ENCODE assay signal across 8 mouse cellular contexts in genomic region chr2:181186635-181187034, GRCm38 (mm10). TPM values are rescaled to one million over a fixed set of nuclear protein-coding genes. Genes with fewer than 3 reads are reported as not detected.
A peak's percentile ranks its signal among the peaks of the same experiment; 100 is the strongest.
DNase-seq lines count a peak whose midpoint lies in the region; ATAC-seq and TF ChIP-seq lines count a peak whose summit lies in the region.

No protein-coding gene starts in this region.

- peak; percentile 86 for DNase-seq in ES-E14 (ENCODE audit: low read depth, low spot score)
- DNase-seq in cerebellum, adult 11-12 months, result peak; percentile 86
- DNase-seq in heart, postnatal 36 days, result peak; percentile 85 to 86
- DNase-seq in layer of hippocampus, adult 8-10 months (ENCODE audit: low spot score in 2 of 2), result peak; percentile 79 to 92
- peak; percentile 70 for DNase-seq in ovary, adult 18-20 months (ENCODE audit: low spot score)
- peak; percentile 87 for DNase-seq in thymus, postnatal 0 days (ENCODE audit: low spot score)

- peak overlapping the region; percentile 84 for H3K9ac ChIP-seq in ES-E14 (ENCODE audit: insufficient read depth, low read depth, low read length, poor library complexity, severe bottlenecking)
- peak overlapping the region; percentile 99 for H3K9ac ChIP-seq in forebrain, embryonic 15.5 days (replicated peaks)
- peak overlapping the region; percentile 44 for H3K9ac ChIP-seq in lung, embryonic 15.5 days

- H3K27me3 ChIP-seq in forebrain, embryonic 15.5 days, result no peaks in the 10 kb centered on the region
- no peaks in the 10 kb centered on the region for H3K27me3 ChIP-seq in lung, embryonic 15.5 days

- H3K4me1 ChIP-seq in ES-E14 (ENCODE audit: control insufficient read depth in 2 of 2, insufficient read depth in 2 of 2, low read length in 2 of 2, poor library complexity in 1 of 2), result peaks cover 2 to 4% of the 10 kb centered on the region in 2 experiments; a peak in 2 of 4 replicates
- peaks cover 16% of the 10 kb centered on the region for H3K4me1 ChIP-seq in forebrain, embryonic 15.5 days
- H3K4me1 ChIP-seq in lung, embryonic 15.5 days, result peaks cover 10% of the 10 kb centered on the region

- peak overlapping the region; percentile 74 for H3K4me2 ChIP-seq in forebrain, embryonic 15.5 days (replicated peaks)
- H3K4me2 ChIP-seq in lung, embryonic 15.5 days, result peak overlapping the region; percentile 93

- intact Hi-C loops in heart, postnatal 36 days (cut with DNase I), result loop anchor here (1.0 to 5.0 kb wide), 4 partner anchors 102 to 411 kb away; partner anchors contain the start of genes Gmeb2, Rtel1 and Samd10

- H3K27ac ChIP-seq in ES-E14 (ENCODE audit: insufficient read depth, low read depth, low read length, poor library complexity, severe bottlenecking), result peak overlapping the region; percentile 92
- H3K27ac ChIP-seq in forebrain, embryonic 15.5 days (replicated peaks), result peak overlapping the region; percentile 96
- peak overlapping the region; percentile 96 for H3K27ac ChIP-seq in lung, embryonic 15.5 days

- WGBS in forebrain, embryonic 15.5 days, result under 1% methylated on average over 14 of the region's 14 CpGs
- under 1% methylated on average over 14 of the region's 14 CpGs for WGBS in lung, embryonic 15.5 days

- H3K9me3 ChIP-seq in ES-E14 (ENCODE audit: control insufficient read depth, insufficient read depth, low read depth, low read length), result no peaks in the 10 kb centered on the region
- H3K9me3 ChIP-seq in forebrain, embryonic 15.5 days, result no peaks in the 10 kb centered on the region
- H3K9me3 ChIP-seq in lung, embryonic 15.5 days, result no peaks in the 10 kb centered on the region

- H3K36me3 ChIP-seq in ES-E14 (ENCODE audit: control insufficient read depth, insufficient read depth, low read length, poor library complexity, severe bottlenecking), result peaks cover 6% of the 10 kb centered on the region; the same call in 1 of the 2 replicates
- H3K36me3 ChIP-seq in forebrain, embryonic 15.5 days, result peaks cover 11% of the 10 kb centered on the region
- H3K36me3 ChIP-seq in lung, embryonic 15.5 days, result 0 out of 2 replicates have a peak, but pooled peaks cover 3% of the 10 kb centered on the region

- peak; percentile 87 for ATAC-seq in forebrain, embryonic 15.5 days (replicated peaks)
- peak; percentile 77 for ATAC-seq in lung, embryonic 15.5 days (ENCODE audit: borderline replicate concordance, extremely low read depth, low FRiP score, low TSS enrichment)

- peak overlapping the region; percentile 74 to 81 for H3K4me3 ChIP-seq in ES-E14 (ENCODE audit: insufficient read depth in 1 of 2, low read depth in 1 of 2, low read length in 2 of 2, poor library complexity in 1 of 2, severe bottlenecking in 1 of 2)
- peak overlapping the region; percentile 88 for H3K4me3 ChIP-seq in forebrain, embryonic 15.5 days
- peak overlapping the region; percentile 83 for H3K4me3 ChIP-seq in lung, embryonic 15.5 days

- in situ Hi-C loops in ES-E14 (cut with MboI; ENCODE audit: low sequenced_read_pairs in 2 of 2, unreplicated experiment in 2 of 2), result no loop called here

TF ChIP-seq in ES-E14, 5 proteins besides CTCF, POLR2A, EP300 and RAD21:
- TF ChIP-seq HCFC1 (IDR thresholded peaks at IDR 0.05; ENCODE audit: borderline replicate concordance, insufficient read depth, low read length), result 0 out of 2 replicates have a peak, but pooled peaks have one; percentile 40
- peak; percentile 86 for TF ChIP-seq ZC3H11A (IDR thresholded peaks at IDR 0.05; ENCODE audit: borderline replicate concordance, low read depth, low read length)
- TF ChIP-seq CHD2 (IDR thresholded peaks at IDR 0.05; ENCODE audit: low read depth, low read length), result no peak
- TF ChIP-seq ZNF384 (IDR thresholded peaks at IDR 0.05; ENCODE audit: low read depth, low read length), result no peak

RNA-seq across cellular contexts. Expression of gene Ppdpf, which starts 0.4 kb away (rescaled TPM):
- total RNA-seq in ES-E14 (2012; rRNA removed), result 67.1 and 71.8 TPM in 2 replicates
- 512 and 520 TPM in 2 replicates for polyA plus RNA-seq in forebrain, embryonic 15.5 days (2015; fragmentation: Nextera tagmentation; extraction: Ambion mirVana)
- 10 to 100 TPM; 49.4 to 52.6 TPM for total RNA-seq in heart, postnatal 36 days (2021)
- 10 to 100 TPM; 70.7 to 91.8 (median 77.8) TPM for total RNA-seq in layer of hippocampus, adult 8-10 months (2022)
- 317 and 334 TPM in 2 replicates for polyA plus RNA-seq in lung, embryonic 15.5 days (2015; fragmentation: Nextera tagmentation; extraction: Ambion mirVana)
- 270 and 288 TPM in 2 replicates for polyA plus RNA-seq in thymus, postnatal 0 days (2015; fragmentation: Nextera tagmentation; extraction: Ambion mirVana)

RNA-seq across cellular contexts. Expression of gene Ptk6, which starts 16.0 kb away (rescaled TPM):
- total RNA-seq in ES-E14 (2012; rRNA removed), result 0.11 and 0.22 TPM in 2 replicates
- polyA plus RNA-seq in forebrain, embryonic 15.5 days (2015; fragmentation: Nextera tagmentation; extraction: Ambion mirVana), result not detected in 2 replicates
- under 1 TPM in 1 of 2 experiments, not detected in 1; 0.05 TPM for total RNA-seq in heart, postnatal 36 days (2021)
- not detected for total RNA-seq in layer of hippocampus, adult 8-10 months (2022)
- 0.05 TPM in 2 replicates for polyA plus RNA-seq in lung, embryonic 15.5 days (2015; fragmentation: Nextera tagmentation; extraction: Ambion mirVana)
- polyA plus RNA-seq in thymus, postnatal 0 days (2015; fragmentation: Nextera tagmentation; extraction: Ambion mirVana), result 0.03 and 0.05 TPM in 2 replicates

RNA-seq across cellular contexts. Expression of gene Srms, which starts 26.4 kb away (rescaled TPM):
- total RNA-seq in ES-E14 (2012; rRNA removed), result 0.67 and 0.79 TPM in 2 replicates
- 0.06 TPM in 1 of 2 replicates, not detected in the other for polyA plus RNA-seq in forebrain, embryonic 15.5 days (2015; fragmentation: Nextera tagmentation; extraction: Ambion mirVana)
- under 1 TPM; 0.14 to 0.49 TPM for total RNA-seq in heart, postnatal 36 days (2021)
- under 1 TPM in 3 of 4 experiments, not detected in 1; 0.24 to 0.34 (median 0.31) TPM for total RNA-seq in layer of hippocampus, adult 8-10 months (2022)
- polyA plus RNA-seq in lung, embryonic 15.5 days (2015; fragmentation: Nextera tagmentation; extraction: Ambion mirVana), result 0.29 and 0.31 TPM in 2 replicates
- 0.24 and 0.30 TPM in 2 replicates for polyA plus RNA-seq in thymus, postnatal 0 days (2015; fragmentation: Nextera tagmentation; extraction: Ambion mirVana)

RNA-seq across cellular contexts. Expression of gene Eef1a2, which starts 29.8 kb away (rescaled TPM):
- total RNA-seq in ES-E14 (2012; rRNA removed), result 0.76 and 0.95 TPM in 2 replicates
- 5.8 and 6.3 TPM in 2 replicates for polyA plus RNA-seq in forebrain, embryonic 15.5 days (2015; fragmentation: Nextera tagmentation; extraction: Ambion mirVana)
- 1,000 to 10,000 TPM; 1,480 to 1,577 TPM for total RNA-seq in heart, postnatal 36 days (2021)
- total RNA-seq in layer of hippocampus, adult 8-10 months (2022), result 1,000 to 10,000 TPM in 3 of 4 experiments, 100 to 1,000 TPM in 1; 995 to 1,073 (median 1,037) TPM
- 0.31 and 0.54 TPM in 2 replicates for polyA plus RNA-seq in lung, embryonic 15.5 days (2015; fragmentation: Nextera tagmentation; extraction: Ambion mirVana)
- not detected in 2 replicates for polyA plus RNA-seq in thymus, postnatal 0 days (2015; fragmentation: Nextera tagmentation; extraction: Ambion mirVana)

RNA-seq across cellular contexts. Expression of gene Fndc11, which starts 33.2 kb away (rescaled TPM):
- 0.21 TPM in 1 of 2 replicates, not detected in the other for total RNA-seq in ES-E14 (2012; rRNA removed)
- not detected in 2 replicates for polyA plus RNA-seq in forebrain, embryonic 15.5 days (2015; fragmentation: Nextera tagmentation; extraction: Ambion mirVana)
- under 1 TPM in 1 of 2 experiments, not detected in 1; 0.22 TPM for total RNA-seq in heart, postnatal 36 days (2021)
- not detected for total RNA-seq in layer of hippocampus, adult 8-10 months (2022)
- polyA plus RNA-seq in lung, embryonic 15.5 days (2015; fragmentation: Nextera tagmentation; extraction: Ambion mirVana), result 0.25 and 0.32 TPM in 2 replicates
- polyA plus RNA-seq in thymus, postnatal 0 days (2015; fragmentation: Nextera tagmentation; extraction: Ambion mirVana), result 0.39 and 0.54 TPM in 2 replicates

Comparison
In these comparisons a context has a peak if more than half of its experiments do, and no peak if none do; other contexts are left out.
1. Peak in every context shown above with its lines: DNase-seq, ATAC-seq, H3K4me3 ChIP-seq and H3K27ac ChIP-seq.
2. H3K9ac ChIP-seq: peak in every context shown above with its lines; median percentile 99 in forebrain, embryonic 15.5 days; 84 in ES-E14; 44 in lung, embryonic 15.5 days.